Mouse (Mus musculus) right cerebral cortex, adult 2 months (tissue): Measurements from ENCODE around the gene Bbs10.

ENCODE experiments used
- DNase-seq, 2 experiments: peaks; one replicate each; pipeline ENCODE4 v3.0.0; 2021 to 2022; ENCODE audit warnings: low spot score in 2 of 2

The Bbs10 gene

DNA sequence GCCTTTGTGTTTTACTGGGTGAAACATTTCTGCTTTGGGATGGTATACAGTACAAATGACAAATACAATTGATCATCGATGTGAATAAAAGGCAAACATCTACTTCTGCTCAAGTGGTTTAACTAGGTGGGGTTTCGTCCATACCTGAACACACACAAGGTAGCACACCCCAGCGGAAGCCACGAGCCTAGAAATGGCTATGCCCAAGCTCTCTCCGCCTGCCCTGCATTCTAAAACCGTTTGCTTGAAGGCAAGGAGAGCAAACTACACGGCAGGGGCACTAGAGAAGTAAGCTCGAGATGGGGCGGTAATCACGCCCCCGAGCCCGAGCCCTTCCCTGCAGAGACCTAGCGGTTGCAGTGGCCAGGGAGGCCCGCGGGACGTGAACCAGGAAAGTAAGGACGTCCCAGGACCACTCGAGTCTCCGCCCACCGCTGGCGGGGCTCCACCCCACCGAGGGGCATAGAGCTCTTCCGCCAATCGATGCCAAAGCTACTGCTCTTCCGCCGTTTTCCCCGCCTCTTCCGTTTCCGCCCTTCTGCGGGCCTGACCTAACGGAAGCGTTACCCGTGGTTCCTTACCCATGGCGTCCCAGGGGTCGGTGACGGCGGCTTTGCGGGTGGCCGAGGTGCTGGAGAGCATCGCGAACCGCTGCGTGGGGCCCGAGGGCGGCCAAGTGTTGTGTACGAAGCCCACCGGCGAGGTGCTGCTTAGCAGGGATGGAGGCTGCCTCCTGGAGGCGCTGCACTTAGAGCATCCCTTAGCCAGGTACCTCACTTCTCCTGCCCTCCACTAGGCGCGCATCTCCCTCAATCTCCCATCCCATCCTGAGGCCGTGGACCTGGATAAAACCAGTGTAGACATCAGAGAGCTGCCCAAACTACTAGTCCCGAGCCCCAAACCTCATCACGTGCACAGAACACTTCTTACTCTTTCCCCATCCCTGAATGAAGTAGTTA, at the start of gene Bbs10:
TSS of gene Bbs10 (plus strand) at position 540 of the 959 bp plus-strand sequence.
- peak; percentile 92 to 95 for DNase-seq

DNA sequence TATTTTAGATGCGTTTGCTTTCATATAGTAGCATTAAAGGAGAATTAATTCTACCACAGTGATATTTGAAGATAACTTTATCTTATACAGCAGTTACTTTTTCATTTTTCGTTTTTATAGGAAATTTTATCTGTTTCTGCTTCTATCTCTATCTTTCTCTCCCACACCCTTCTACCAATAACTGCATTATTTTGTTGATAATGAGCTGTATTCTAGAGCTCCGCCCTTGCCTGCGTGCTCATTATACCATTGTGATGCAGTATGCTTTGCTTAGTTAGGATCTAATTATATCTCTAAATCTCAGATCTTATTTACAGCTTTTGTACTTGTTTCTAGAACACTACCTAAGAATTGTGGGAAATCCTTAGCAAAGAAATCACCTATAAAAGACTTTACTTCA, 48.3 kb upstream of the Bbs10 start:
- DNase-seq: no peak

DNA sequence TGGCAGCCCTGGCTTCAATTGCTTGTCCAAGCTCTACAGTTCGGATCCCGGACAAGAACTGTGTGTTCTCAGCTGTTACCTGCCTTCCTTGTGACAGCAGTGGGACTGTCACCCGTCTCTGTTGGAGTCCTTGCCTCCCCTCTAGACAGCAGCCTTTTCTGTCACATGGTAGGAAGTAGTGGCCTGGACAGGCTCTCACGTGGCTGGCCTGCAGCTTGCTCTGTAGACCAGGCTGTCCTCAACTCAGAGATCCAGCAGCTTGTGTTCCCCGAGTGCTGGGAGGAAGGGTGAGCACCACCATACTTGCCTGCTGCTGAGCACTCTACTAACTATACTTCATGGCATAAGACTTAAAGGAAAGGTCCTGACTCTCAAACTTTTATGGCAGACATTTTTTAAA, 46.8 kb upstream of the Bbs10 start:
- DNase-seq: no peak

DNA sequence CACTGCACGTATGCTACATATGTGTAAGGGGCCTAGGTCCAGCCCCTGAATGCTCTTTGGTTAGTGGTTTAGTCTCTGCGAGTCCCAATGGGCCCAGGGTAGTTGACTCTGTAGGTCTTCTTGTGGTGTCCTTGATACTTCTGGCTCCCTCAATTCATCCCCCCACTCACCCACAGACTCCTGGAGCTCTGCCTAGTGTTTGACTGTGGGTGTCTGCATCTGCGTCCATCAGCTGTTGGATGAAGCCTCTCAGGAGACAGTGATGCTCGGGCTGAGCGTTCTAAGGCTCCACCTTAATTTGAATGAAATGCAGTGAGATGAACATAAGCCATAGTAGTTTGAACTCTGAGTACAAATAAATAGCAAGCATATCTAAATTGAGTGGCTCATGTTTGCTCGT, 43.3 kb upstream of the Bbs10 start:
- DNase-seq: peak; percentile 60 to 69

DNA sequence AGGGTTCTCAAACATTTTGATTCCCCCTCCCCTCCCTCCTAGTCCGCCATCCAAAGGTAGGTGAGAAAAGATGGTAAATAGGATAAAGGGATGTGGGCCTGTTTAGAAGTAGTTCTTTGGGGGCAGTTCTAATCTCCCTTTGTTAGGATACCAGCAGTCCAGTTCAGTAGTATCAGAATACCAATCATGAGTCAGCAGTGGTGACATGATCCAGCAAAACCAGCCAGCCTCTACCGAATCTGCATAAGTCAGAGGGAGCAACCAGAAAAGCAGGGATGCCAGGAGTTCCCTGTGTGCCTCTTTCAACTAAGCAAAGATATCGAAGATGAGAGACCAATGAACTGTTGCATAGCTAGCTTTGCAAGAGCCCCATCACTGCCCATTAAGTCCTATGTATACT, 42.3 kb upstream of the Bbs10 start:
- no peak for DNase-seq

DNA sequence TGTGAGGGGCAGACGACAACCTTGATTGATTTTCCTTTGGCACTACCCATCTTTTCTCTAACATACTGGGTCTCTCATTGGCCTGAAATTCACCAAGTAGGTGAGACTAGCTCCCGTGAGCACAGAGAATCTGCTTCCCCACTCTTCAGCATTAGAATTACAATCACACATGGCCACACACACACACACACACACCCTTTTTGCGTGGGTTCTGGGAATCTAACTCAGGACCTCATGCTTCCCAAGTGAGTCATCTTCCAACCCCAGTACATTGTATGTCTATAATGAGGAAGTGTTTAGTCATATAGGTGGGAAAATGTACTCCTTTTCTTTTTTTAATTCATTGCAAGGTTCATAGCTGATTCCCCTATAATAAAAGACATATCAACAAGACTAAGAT, 41.1 kb upstream of the Bbs10 start:
- DNase-seq: peak; percentile 73 to 74

DNA sequence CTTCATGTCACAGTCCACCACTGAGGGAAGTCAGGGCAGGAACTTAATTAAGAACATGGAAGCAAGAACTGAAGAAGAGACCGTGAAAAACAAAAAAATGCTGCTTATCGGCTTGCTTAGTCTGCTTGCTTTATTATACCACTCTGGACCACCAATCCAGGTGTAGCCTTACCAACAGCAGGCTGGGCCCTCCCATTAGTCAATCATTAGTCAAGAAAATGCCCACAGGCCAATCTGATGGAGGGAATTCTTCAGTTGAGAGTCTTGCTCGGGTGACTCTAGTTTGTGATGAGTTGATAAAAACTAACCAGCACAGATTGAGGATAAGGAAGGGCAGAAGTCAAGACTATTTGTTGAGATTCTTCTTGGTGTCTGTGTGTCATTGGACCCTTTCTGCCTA, 40.2 kb upstream of the Bbs10 start:
- no peak for DNase-seq

DNA sequence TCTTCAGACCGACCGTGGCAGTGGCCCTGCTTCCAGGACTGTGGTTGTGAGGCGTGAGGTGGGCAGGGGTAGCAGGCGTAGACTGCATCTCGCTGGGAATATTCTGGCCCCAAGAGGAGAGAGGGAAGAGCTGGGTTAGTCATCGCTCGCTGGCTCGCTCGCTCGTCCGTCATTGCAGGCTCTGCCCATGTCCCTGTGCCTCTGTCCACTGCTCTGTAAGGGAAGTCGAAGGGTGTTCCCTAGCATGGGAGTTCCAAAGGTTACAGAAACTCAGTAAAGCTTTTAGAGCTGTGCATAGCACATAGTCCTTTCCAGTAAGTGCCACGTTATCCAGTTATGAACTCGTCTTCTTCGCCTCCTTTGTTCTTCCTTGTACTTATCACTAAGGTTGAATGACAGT, 26.8 kb upstream of the Bbs10 start:
- DNase-seq: no peak

DNA sequence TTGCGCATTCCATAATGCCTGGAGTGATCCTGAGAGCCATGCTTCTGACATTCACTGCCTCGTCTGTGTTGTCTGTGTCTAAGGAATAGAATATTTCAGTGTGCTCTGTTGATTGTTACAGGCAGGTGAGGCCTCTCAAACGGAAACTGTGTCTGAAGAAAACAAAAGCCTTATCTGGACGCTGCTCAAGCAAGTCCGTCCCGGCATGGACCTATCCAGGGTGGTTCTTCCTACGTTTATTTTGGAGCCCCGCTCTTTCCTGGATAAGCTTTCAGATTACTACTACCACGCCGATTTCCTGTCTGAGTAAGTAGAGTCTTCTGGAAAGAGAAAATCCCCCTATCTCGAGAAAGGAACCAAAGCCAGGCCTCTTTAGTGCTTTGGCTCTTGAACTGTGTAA, 25.6 kb upstream of the Bbs10 start:
- no peak for DNase-seq

DNA sequence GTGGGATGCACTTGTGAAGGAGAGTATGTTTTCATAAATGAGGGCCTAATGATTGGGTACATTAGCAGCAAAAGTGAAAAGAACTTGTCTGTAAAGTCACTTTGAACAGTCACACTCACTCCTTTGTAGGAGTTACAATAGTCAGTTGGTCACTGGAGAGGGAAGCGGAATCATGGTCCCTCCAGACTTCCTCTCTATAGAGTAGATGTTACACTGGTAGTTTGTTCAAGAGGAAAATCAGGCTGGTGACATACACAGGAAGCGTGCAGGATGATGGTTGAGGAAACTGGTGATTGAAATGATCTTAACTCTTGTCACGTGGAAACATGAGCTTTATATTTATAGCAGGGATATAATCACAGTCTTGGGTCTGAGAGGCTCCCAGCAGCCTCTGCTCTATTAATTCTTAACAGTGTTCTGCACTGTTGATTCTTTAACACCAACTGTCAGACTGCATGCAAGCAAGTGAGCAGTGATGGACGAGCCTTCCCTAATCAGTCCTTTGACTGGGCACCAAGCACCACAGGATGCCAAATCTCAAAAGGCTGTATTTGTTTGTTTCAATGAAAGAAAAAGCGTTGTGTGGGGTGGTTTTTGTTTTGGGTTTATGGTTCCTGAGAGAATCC, 24.9 kb upstream of the Bbs10 start:
- DNase-seq: no peak

DNA sequence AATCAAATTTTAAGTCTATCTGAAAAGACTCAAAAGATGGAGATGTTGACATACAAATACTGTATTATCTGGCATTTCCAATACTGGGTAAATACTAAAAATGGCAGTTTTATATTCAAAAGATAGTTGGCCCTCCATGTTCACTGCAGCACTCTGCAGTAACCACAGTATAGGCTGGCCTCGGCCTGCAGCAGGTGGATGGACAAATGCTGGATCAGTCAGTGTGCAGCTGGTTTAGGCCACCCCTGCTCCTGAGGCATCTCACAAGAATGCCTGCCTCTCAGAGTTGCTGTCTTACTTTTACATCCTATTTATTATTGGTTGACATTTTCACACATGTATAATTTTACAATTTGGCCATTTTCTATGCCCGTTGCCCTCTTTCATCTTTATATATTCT, 22.7 kb upstream of the Bbs10 start:
- DNase-seq: no peak

DNA sequence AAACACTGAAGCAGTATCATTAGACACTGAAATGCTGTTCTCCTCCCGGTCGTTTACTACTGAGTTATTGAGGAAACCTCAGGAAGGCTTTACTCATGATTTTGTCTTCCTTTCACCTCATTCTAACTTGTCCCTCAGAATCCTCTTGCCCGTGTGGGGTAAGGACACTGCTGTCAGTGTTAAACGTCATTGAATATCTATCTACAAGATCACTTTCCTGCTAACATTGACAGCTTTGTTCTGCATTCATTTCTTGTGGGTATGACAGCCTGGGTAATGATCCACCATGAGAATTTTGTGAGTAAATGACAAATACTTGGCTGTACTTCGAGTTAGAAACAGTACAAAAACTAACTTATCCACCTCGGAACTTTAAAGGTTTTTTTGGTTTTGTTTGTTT, 848 bp upstream of the Bbs10 start:
- no peak for DNase-seq

DNA sequence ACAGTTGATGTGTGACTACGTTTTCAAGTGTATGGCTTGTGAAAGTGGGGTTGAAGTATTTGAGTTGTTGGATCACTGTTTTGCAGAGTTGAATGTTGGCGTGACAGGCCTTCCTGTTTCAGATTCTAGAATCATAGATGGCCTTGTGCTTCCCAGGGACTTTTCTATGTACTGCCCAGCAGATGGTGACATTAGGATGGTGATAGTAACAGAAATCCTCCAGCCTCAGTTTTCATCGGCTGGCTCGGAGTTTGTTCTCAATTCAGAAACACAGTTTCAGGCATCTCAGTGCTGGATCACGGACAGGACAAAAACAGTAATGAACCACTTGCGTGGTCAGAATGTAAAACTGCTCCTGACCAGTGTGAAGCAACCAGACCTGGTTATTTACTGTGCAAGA, 1.1 kb downstream of the Bbs10 start:
- peak in 1 of 2 experiments; percentile 49 for DNase-seq

DNA sequence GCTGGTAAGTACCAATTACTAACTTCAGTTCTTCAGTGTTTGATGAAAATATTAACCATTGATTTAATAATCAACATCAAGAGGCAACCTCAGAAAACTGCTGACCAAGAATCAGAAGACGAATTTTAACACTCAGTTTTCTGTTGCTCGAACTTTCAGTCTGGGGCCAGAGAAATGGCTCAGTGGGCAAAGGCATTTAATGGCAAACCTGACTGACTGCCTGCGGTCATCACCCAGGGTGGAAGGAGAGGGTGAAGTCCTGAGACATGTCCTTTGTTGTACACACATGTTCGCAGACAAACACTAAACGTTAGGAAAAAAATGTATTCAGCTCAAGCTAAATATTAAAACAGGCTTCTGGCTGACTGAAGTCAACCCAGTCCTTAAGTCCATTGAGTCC, 2.6 kb downstream of the Bbs10 start:
- no peak for DNase-seq

DNA sequence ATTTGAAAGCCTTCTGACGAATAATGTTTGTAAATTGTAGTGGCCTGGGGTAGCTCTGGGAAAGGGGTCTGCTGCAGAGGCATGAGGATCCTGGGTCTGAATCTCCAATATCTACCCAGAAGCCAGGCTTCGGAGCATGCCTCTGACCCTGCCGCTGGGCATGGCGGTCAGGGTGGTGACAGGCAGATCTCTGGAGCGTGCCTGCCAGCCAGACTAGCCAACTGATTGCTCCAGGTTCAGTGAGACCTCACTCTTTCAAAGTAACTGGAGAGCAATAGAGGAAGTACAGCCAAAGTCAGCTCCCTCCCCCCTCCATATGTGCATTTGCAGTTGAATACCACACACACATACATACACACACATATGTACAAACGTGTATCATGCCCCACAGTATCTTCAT, 4.0 kb downstream of the Bbs10 start:
- no peak for DNase-seq

DNA sequence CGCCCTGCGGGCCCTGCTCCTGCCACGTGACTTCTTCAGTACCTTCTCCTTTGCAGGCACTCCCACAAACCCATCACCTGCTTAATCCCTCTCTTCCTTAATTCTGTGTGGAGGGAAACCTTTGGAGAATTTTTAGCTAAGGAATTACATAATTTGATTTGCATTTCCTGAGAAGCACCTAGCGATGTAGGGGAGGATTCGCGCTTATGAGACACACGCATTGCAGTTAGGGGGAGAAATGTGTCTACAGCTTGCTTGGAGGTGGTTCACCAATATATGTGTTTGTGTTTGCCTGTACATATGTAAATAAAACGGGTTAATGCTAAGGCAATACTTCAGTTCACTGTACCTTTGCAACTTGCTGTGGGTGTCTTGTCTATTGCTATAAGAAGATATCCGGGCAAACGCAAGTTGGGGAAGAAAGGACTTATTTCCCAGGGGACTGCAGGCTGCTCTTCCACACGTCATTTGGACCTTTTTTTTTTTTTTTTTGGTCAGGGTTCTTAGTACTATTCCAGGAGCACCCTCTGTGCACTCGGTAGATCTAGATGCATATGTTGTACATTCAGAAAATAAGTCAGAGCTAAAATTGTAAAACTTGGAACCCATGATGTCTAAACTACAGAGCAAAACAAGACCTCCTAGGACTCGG, 10.5 kb downstream of the Bbs10 start:
- DNase-seq: peak in 1 of 2 experiments; percentile 31

DNA sequence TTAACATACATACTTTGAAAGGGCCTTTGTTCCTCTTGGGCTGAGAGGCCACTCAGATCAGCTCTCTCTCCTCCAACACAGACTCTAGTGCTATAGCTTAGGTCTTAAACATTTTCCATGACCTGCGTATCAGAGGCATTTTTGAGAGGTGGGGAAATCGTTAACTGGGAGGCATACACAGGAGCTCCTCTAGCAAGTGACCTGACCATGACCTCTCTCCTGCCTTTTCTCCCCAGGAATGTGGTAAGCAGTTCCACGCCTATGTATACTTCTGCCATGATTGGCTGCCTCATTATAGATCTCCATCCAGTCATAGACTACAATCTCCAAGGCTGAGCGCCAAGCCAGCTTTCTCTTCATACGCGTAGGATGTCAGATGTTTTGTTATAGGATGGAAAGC, 14.8 kb downstream of the Bbs10 start:
- DNase-seq: no peak

DNA sequence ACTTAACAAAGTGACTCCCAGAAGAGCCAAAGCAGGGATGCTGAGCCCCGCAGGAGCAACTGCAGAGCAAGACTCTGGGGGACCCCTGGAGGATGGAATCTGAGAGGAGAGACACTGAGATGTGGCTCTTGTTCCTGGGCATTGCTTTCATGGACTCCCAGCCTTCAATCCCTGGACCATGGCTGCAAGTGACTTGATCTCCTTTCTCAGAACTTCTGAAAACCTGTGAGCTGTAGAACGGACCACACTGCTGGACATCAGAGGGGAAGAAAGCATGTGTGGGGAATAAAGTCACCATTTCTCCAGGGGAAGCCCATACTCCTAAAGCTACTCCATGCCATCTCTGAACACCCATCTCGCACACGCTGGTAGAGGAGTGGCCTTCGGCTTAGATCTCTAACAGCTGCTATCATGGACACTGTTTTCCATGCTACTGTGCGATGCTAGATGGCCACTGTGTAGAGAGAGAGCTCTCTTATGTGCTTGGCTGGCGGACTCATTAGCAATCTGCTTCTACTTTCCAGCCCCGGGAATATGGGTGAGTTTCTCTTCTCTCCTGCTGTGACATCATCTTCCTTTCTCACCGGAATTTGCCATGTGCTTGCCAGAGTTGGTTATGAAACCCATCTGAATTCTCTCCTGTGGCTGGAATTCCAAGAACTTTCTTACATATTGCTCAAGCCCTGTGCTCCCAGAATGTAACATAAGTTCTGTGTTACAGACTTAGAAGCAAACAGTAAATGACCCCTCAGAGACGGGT, 16.3 kb downstream of the Bbs10 start:
- DNase-seq: peak; percentile 39 to 44

DNA sequence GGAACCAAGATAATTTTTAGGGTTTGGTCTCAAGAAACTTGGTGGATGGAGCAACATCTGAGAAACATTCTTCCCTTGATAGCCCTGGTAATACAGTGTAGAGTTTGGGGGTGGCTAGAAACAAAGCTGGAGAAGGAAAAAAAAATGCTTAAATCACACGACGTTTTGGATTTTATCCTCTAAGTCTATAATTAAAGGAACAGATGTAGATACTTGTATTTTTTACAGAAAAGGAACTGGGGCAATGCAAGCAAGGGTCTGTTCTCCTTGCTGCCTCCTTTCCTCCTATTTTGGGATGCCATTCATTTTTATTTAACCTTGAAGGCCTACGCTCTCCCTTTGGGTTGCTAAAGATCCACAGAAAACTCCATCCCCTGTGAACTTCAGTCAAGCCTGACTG, 17.5 kb downstream of the Bbs10 start:
- no peak for DNase-seq

DNA sequence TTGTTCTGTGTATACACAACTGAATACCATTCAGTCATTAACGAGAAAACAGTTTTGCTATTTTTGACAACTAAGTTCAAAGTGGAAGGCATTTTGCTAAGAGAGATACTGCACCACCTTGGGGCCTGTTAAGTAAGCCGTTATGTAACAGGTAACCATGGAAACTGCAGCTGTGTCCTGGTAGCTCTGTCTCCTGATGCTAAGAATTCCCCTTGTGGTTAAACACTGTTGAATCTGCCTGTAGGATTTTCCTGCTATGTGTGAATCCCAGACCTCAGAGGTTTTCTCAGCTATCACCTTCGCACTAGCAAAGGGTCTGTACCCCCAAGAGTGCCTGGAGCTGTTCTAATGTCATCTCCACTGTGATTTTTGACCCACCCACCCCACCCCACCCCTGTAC, 19.5 kb downstream of the Bbs10 start:
- peak; percentile 66 to 70 for DNase-seq

DNA sequence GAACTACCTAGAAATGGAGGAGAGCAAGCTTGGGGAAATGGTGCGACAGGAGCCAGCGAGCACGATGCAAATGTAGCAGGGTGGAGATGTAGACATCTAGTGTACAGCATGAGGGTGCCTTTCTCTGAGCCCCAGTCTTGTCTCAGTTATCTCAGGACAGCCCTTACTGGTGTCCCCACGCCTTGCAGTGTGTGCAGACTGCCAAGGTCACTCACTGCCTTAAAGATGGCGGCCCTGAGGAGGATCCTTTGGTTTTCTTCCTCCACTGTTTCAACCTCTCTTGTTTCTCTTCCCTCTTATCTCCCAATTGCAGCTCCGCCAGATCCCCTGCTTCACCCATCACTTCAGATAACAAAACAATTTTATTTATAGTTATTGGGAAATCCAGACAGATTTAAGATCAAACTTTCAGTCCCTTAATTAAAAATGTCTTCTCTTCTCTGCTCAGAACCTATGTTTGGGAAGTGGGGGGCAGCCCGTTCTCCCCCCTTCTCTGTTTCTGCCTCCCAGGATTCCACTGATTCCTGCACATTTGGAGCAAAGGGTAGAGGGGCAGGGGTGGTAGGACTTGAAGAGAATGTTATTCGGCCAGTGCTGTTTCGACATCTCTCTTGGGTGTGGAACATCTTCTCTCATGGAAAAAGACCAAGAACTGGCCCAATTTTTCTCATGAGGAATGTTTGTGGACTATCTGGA, 20.5 kb downstream of the Bbs10 start:
- DNase-seq: no peak
